Mouse (Mus musculus) lung, adult 2 months (tissue): ENCODE measurements around the gene Slc4a1.

Source experiments
- CTCF ChIP-seq: fragments of 200-500 bp; IDR thresholded peaks from 2 replicates; pipeline ENCODE4 v1.5.1; 2011; ENCODE audit warnings: mild to moderate bottlenecking, low read length, control low read depth; ENCODE audit not compliant: insufficient read depth
- POLR2A ChIP-seq: fragments of 200-500 bp; IDR thresholded peaks from 2 replicates; pipeline ENCODE4 v1.6.1; 2011; ENCODE audit warnings: low read depth, mild to moderate bottlenecking, control low read depth, low read length, borderline replicate concordance; ENCODE audit errors: extremely low read depth

- TF ChIP-seq POLR2A (no peak), CTCF (no peak)
These were observed 27.4 kb downstream of the Slc4a1 start for GRCm38 (mm10) chr11:102338561-102338960.
